Mouse (Mus musculus) urinary bladder, adult 18-20 months (tissue): ENCODE measurements at regions not wholly inside any gene's neighbourhood (a gene's known extent, or its start where the extent isn't known, plus 50 kb on each side); places are given as distances from the start of the nearest gene placed in this dataset.

Experiments used
- DNase-seq, 2 experiments: peaks; one replicate each; pipeline ENCODE4 v3.0.0; 2022; ENCODE audit warnings: low spot score in 2 of 2, mixed read lengths in 2 of 2

DNA sequence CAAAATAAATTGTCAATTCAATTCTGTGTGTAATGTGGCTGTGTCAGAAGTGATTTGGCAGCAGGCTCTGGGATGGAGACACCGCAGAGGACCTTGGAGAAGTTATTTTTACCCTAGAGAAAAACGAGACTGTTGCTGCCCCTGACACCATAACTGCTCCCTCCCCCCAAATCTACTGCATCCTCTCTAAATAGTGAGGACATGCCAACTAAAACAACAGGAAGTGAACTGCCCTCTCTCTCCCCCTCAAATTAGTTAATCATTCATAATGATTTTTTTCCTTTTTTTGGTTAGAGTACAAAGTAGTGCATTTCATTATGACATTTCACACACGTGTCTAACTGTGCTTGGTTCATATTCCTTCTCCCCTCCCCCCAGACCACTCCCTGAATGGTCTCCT, 55.6 kb upstream of the Pias1 start:
- no peak for DNase-seq

DNA sequence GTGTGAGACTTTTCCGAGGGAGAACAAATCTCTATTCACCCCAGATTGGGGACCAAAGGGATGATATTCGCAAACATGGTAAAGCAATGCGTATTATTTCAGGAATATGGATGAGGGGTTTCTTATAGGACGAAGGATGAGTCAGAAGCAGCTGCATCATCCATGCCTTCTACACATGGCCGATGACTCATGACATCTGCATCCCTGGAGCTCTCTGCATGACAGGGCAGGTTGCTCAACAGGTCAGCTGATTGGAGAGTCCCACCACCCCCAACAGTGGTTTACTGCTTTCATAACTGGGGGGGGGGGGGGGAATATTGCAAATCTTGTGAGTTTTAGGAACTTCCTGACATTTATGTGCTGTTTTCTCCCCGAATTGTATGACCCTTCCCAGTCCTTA, 50.3 kb upstream of the Pias1 start:
- no peak for DNase-seq
